In genomic region chr17:34179019-34179418, GRCm38 (mm10) we compare ENCODE assay signal across 25 mouse cellular contexts. TPM values are rescaled to one million over a fixed set of nuclear protein-coding genes. Genes with fewer than 3 reads are reported as not detected.
"Had no signal": no experiment of that assay in that cellular context is flagged by ENCODE, and none has a peak within 500 bp of the region (broad histone marks: within the 10 kb centered on the region; RNA-seq: fewer than 3 reads in every experiment).

No protein-coding gene starts in this region.

- H3K9ac ChIP-seq: embryonic facial prominence, embryonic 12.5 days; embryonic facial prominence, embryonic 13.5 days; embryonic facial prominence, embryonic 15.5 days; forebrain, embryonic 12.5 days; forebrain, embryonic 13.5 days; forebrain, embryonic 15.5 days; forebrain, postnatal 0 days had no signal

- H3K27me3 ChIP-seq: forebrain, embryonic 15.5 days had no signal

- DNase-seq: cerebellum, adult 9-10 months; cerebellum, adult 9-11 months; cerebellum, postnatal 10 days; cerebellum, postnatal 14 days; cerebellum, postnatal 25 days; cerebellum, postnatal 36 days; embryo, embryonic 11 days; forebrain, postnatal 0 days; gastrocnemius, adult 2 months; gastrocnemius, postnatal 10 days; gastrocnemius, postnatal 14 days; gastrocnemius, postnatal 25 days; gastrocnemius, postnatal 36 days; heart, adult 11 months; heart, adult 18-20 months; heart, adult 2 months had no signal

- H3K27ac ChIP-seq: embryonic facial prominence, embryonic 12.5 days; embryonic facial prominence, embryonic 13.5 days; embryonic facial prominence, embryonic 15.5 days; forebrain, embryonic 10.5 days; forebrain, embryonic 12.5 days; forebrain, embryonic 13.5 days; forebrain, embryonic 15.5 days; gastrocnemius, adult 2 months; heart, adult 2 months; heart, embryonic 10.5 days had no signal

- H3K4me1 ChIP-seq: embryonic facial prominence, embryonic 12.5 days; embryonic facial prominence, embryonic 13.5 days; embryonic facial prominence, embryonic 15.5 days; forebrain, embryonic 10.5 days; forebrain, embryonic 12.5 days; forebrain, embryonic 13.5 days; forebrain, embryonic 15.5 days; heart, embryonic 10.5 days had no signal

- H3K4me3 ChIP-seq: embryonic facial prominence, embryonic 12.5 days; embryonic facial prominence, embryonic 13.5 days; embryonic facial prominence, embryonic 15.5 days; erythroblast, embryonic 14.5 days; forebrain, embryonic 10.5 days; forebrain, embryonic 12.5 days; forebrain, embryonic 13.5 days; forebrain, embryonic 15.5 days; gastrocnemius, adult 2 months; heart, adult 2 months; heart, embryonic 10.5 days had no signal

- H3K4me2 ChIP-seq: embryonic facial prominence, embryonic 12.5 days; embryonic facial prominence, embryonic 13.5 days; embryonic facial prominence, embryonic 15.5 days; forebrain, embryonic 12.5 days; forebrain, embryonic 13.5 days; forebrain, embryonic 15.5 days had no signal

- H3K9me3 ChIP-seq: embryonic facial prominence, embryonic 15.5 days; forebrain, embryonic 12.5 days had no signal

- H3K36me3 ChIP-seq: embryonic facial prominence, embryonic 12.5 days; embryonic facial prominence, embryonic 13.5 days; embryonic facial prominence, embryonic 15.5 days; forebrain, embryonic 10.5 days; forebrain, embryonic 12.5 days; forebrain, embryonic 15.5 days; heart, embryonic 10.5 days had no signal

RNA-seq across cellular contexts. Expression of gene H2-DMb1, which starts 26.1 kb away (rescaled TPM):
- polyA plus RNA-seq: erythroblast, embryonic 14.5 days; forebrain, embryonic 13.5 days had no signal
